Mouse (Mus musculus) splenic B cell, adult 2 months (primary cell): ENCODE measurements around the gene 1700113H08Rik.

Experiments used
- DNase-seq: peaks from one replicate; pipeline ENCODE4 v3.0.0-alpha.2; 2011; ENCODE audit warnings: low read depth, low spot score
- H3K27me3 ChIP-seq: 2 replicates; pipeline ENCODE4 v1.6.1; 2012; ENCODE audit warnings: mild to moderate bottlenecking, low read length, moderate library complexity, mixed read lengths; ENCODE audit not compliant: control insufficient read depth, poor library complexity, insufficient read depth, severe bottlenecking
- H3K36me3 ChIP-seq: 2 replicates; pipeline ENCODE4 v1.6.1; 2012; ENCODE audit warnings: mild to moderate bottlenecking, low read length, moderate library complexity, mixed read lengths; ENCODE audit not compliant: control insufficient read depth, poor library complexity, insufficient read depth, severe bottlenecking

Gene 1700113H08Rik

GRCm38 (mm10) chr10:87041265-87041664 is 16.6 kb upstream of the 1700113H08Rik start:
- DNase-seq, result no peak
- Histone ChIP-seq H3K36me3 (no peaks in the 10 kb centered on the region), H3K27me3 (no peaks in the 10 kb centered on the region)

GRCm38 (mm10) chr10:87045273-87045672 is 12.6 kb upstream of the 1700113H08Rik start:
- H3K27me3 ChIP-seq, result no peaks in the 10 kb centered on the region
- no peak for DNase-seq
- H3K36me3 ChIP-seq, result no peaks in the 10 kb centered on the region

GRCm38 (mm10) chr10:87046469-87046868 is 11.4 kb upstream of the 1700113H08Rik start:
- Histone ChIP-seq H3K27me3 (no peaks in the 10 kb centered on the region), H3K36me3 (no peaks in the 10 kb centered on the region)
- DNase-seq, result no peak

GRCm38 (mm10) chr10:87046931-87047468 is 10.8 kb upstream of the 1700113H08Rik start:
- DNase-seq, result peak; percentile 51
- H3K27me3 ChIP-seq, result no peaks in the 10 kb centered on the region
- no peaks in the 10 kb centered on the region for H3K36me3 ChIP-seq

GRCm38 (mm10) chr10:87049179-87049578 is 8.7 kb upstream of the 1700113H08Rik start:
- H3K36me3 ChIP-seq, result no peaks in the 10 kb centered on the region
- DNase-seq, result no peak
- H3K27me3 ChIP-seq, result no peaks in the 10 kb centered on the region

GRCm38 (mm10) chr10:87051714-87052113 is 6.1 kb upstream of the 1700113H08Rik start:
- H3K36me3 ChIP-seq, result no peaks in the 10 kb centered on the region
- no peak for DNase-seq

GRCm38 (mm10) chr10:87058251-87058925 is 543 bp downstream of the 1700113H08Rik start:
- DNase-seq, result peak; percentile 3
- H3K27me3 ChIP-seq, result peaks cover 3% of the 10 kb centered on the region; the same call in 1 of the 2 replicates
- no peaks in the 10 kb centered on the region for H3K36me3 ChIP-seq

More at GRCm38 (mm10) chr10:87051714-87052113, 6.1 kb upstream of the 1700113H08Rik start:
- H3K27me3 ChIP-seq, result no peaks in the 10 kb centered on the region

GRCm38 (mm10) chr10:87058926-87059325 is 1.1 kb downstream of the 1700113H08Rik start:
- Histone ChIP-seq H3K27me3 (peaks cover 3% of the 10 kb centered on the region; the same call in 1 of the 2 replicates), H3K36me3 (no peaks in the 10 kb centered on the region)
- no peak for DNase-seq

- DNase-seq, result no peak
- H3K27me3 ChIP-seq, result peaks cover 3% of the 10 kb centered on the region; the same call in 1 of the 2 replicates
- no peaks in the 10 kb centered on the region for H3K36me3 ChIP-seq
Measured at GRCm38 (mm10) chr10:87059447-87059846, 1.6 kb downstream of the 1700113H08Rik start.

GRCm38 (mm10) chr10:87084236-87084635 is 26.4 kb downstream of the 1700113H08Rik start:
- Histone ChIP-seq H3K27me3 (no peaks in the 10 kb centered on the region), H3K36me3 (no peaks in the 10 kb centered on the region)
- no peak for DNase-seq

- Histone ChIP-seq H3K36me3 (no peaks in the 10 kb centered on the region), H3K27me3 (no peaks in the 10 kb centered on the region)
- no peak for DNase-seq
Measured at GRCm38 (mm10) chr10:87087646-87088045, 29.8 kb downstream of the 1700113H08Rik start.

GRCm38 (mm10) chr10:87094249-87094648 is 36.4 kb downstream of the 1700113H08Rik start:
- peak; percentile 84 for DNase-seq
- no peaks in the 10 kb centered on the region for H3K27me3 ChIP-seq
- H3K36me3 ChIP-seq, result no peaks in the 10 kb centered on the region

- Histone ChIP-seq H3K36me3 (no peaks in the 10 kb centered on the region), H3K27me3 (no peaks in the 10 kb centered on the region)
- DNase-seq, result peak; percentile 73
Measured at GRCm38 (mm10) chr10:87098722-87099121, 40.9 kb downstream of the 1700113H08Rik start.

GRCm38 (mm10) chr10:87100668-87101067 is 42.8 kb downstream of the 1700113H08Rik start:
- no peaks in the 10 kb centered on the region for H3K27me3 ChIP-seq
- no peak for DNase-seq
- H3K36me3 ChIP-seq, result no peaks in the 10 kb centered on the region

GRCm38 (mm10) chr10:87101265-87101950 is 43.6 kb downstream of the 1700113H08Rik start:
- no peaks in the 10 kb centered on the region for H3K27me3 ChIP-seq
- no peak for DNase-seq

More at GRCm38 (mm10) chr10:87101265-87101950, 43.6 kb downstream of the 1700113H08Rik start:
- no peaks in the 10 kb centered on the region for H3K36me3 ChIP-seq
